8 mouse cellular contexts compared by ENCODE assay signal in the genomic region with DNA sequence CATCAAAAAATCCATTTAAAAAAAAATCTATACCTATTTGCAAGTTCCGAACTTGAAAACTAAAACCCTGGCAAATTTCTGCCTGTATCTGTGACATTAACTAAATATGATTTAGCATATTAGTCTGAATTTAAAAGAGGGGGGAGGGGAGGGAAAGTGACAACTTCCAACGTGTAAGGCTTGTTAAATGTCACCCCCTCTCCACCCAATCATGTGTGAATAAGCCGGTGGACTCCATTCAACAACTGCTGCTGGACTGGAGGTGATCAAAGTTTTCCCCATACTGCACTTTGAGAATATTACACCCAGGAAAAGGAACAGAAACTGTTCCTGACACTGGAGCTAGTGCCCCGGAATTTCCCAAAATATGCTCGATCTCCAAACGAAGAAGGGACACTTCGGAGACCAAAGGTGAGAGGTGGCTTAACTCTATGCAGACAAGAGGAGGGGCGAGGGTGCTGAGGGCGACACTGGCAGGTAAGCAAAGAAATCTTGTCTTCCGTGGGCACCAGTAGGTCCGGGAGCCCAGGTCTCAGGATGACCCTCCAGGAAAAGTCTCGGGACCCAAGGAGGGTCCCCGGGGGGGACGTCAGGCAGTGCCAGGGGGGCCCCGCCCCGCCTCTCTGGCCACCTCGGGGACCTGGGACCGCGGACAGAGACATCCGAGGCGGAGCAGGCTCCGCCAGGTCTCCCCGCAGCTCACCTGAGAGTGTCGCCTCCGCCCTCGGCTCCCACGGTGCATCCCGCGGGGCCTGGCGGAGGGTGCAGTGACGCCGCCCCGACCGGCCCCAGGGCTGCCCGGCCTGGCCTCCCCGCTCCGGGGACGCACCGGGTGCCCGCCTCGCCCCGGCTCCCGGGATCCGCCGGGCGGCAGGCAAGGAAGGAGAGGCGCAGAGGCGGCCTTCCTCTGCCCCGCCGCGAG. TPM values are rescaled to one million over a fixed set of nuclear protein-coding genes. Genes with fewer than 3 reads are reported as not detected.
DNase-seq lines count a peak whose midpoint lies in the region; ATAC-seq and TF ChIP-seq lines count a peak whose summit lies in the region.

No protein-coding gene starts in this region.

- 3% methylated on average over 37 of the region's 51 CpGs for WGBS in embryonic facial prominence, embryonic 12.5 days
- under 1% methylated on average over 51 of the region's 51 CpGs for WGBS in intestine, postnatal 0 days
- 2% methylated on average over 48 of the region's 51 CpGs for WGBS in midbrain, embryonic 10.5 days

- H3K9me3 ChIP-seq in embryonic facial prominence, embryonic 12.5 days = no peaks in the 10 kb centered on the region
- no peaks in the 10 kb centered on the region for H3K9me3 ChIP-seq in intestine, postnatal 0 days (ENCODE audit: control insufficient read depth)
- H3K9me3 ChIP-seq in midbrain, embryonic 10.5 days (replicated peaks) = no peaks in the 10 kb centered on the region

- peak overlapping the region; percentile 98 for H3K4me3 ChIP-seq in embryonic facial prominence, embryonic 12.5 days
- peak overlapping the region; percentile 100 for H3K4me3 ChIP-seq in intestine, postnatal 0 days (ENCODE audit: low read depth, low read length)
- peak overlapping the region; percentile 100 for H3K4me3 ChIP-seq in midbrain, embryonic 10.5 days

- peak overlapping the region; percentile 91 for H3K27ac ChIP-seq in embryonic facial prominence, embryonic 12.5 days
- H3K27ac ChIP-seq in intestine, postnatal 0 days (ENCODE audit: low read depth, low read length) = peak overlapping the region; percentile 99
- H3K27ac ChIP-seq in midbrain, embryonic 10.5 days (replicated peaks) = peak overlapping the region; percentile 98

- H3K36me3 ChIP-seq in embryonic facial prominence, embryonic 12.5 days = no peaks in the 10 kb centered on the region
- no peaks in the 10 kb centered on the region for H3K36me3 ChIP-seq in intestine, postnatal 0 days (ENCODE audit: control insufficient read depth, insufficient read depth)
- H3K36me3 ChIP-seq in midbrain, embryonic 10.5 days = no peaks in the 10 kb centered on the region

- DNase-seq in cerebellum, adult 9-10 months = peak; percentile 75
- DNase-seq in cerebellum, postnatal 25 days = no peak
- DNase-seq in ovary, adult 18-20 months (ENCODE audit: low spot score) = peak; percentile 4
- DNase-seq in ovary, postnatal 10 days (ENCODE audit: low spot score) = no peak
- no peak for DNase-seq in midbrain, embryonic 10.5 days (ENCODE audit: low spot score)
- no peak for DNase-seq in ovary, postnatal 36 days (ENCODE audit: low spot score)

- peak; percentile 67; the same call in 1 of the 2 replicates for ATAC-seq in embryonic facial prominence, embryonic 12.5 days (ENCODE audit: insufficient number of reproducible peaks, insufficient read depth, low FRiP score, low TSS enrichment)
- ATAC-seq in intestine, postnatal 0 days = peak; percentile 72

- TF ChIP-seq CTCF in intestine, postnatal 0 days (IDR thresholded peaks at IDR 0.05; ENCODE audit: low read depth) = no peak

- H3K4me1 ChIP-seq in embryonic facial prominence, embryonic 12.5 days = peaks cover 8% of the 10 kb centered on the region
- H3K4me1 ChIP-seq in intestine, postnatal 0 days (replicated peaks; ENCODE audit: control insufficient read depth, insufficient read depth, low read length) = 0 out of 2 replicates have a peak, but pooled peaks cover 2% of the 10 kb centered on the region
- H3K4me1 ChIP-seq in midbrain, embryonic 10.5 days = peaks cover 29% of the 10 kb centered on the region

- H3K27me3 ChIP-seq in embryonic facial prominence, embryonic 12.5 days = no peaks in the 10 kb centered on the region
- no peaks in the 10 kb centered on the region for H3K27me3 ChIP-seq in intestine, postnatal 0 days (replicated peaks; ENCODE audit: control insufficient read depth, insufficient read depth, low read length)
- H3K27me3 ChIP-seq in midbrain, embryonic 10.5 days (ENCODE audit: low read depth, poor library complexity, severe bottlenecking) = no peaks in the 10 kb centered on the region

- peak overlapping the region; percentile 79 for H3K4me2 ChIP-seq in embryonic facial prominence, embryonic 12.5 days (replicated peaks)
- peak overlapping the region; percentile 77 for H3K4me2 ChIP-seq in intestine, postnatal 0 days (replicated peaks; ENCODE audit: low read depth)

- peak overlapping the region; percentile 98 for H3K9ac ChIP-seq in embryonic facial prominence, embryonic 12.5 days
- H3K9ac ChIP-seq in intestine, postnatal 0 days (ENCODE audit: low read depth, low read length) = peak overlapping the region; percentile 100

RNA-seq across cellular contexts. Expression of a gene that starts 0.6 kb away (rescaled TPM):
- 12.5 and 15.6 TPM in 2 replicates for polyA plus RNA-seq in embryonic facial prominence, embryonic 12.5 days (2016; fragmentation: Nextera tagmentation; extraction: Ambion mirVana)
- 12.8 and 14.1 TPM in 2 replicates for polyA plus RNA-seq in intestine, postnatal 0 days (2015; fragmentation: Nextera tagmentation; extraction: Ambion mirVana)
- 6.3 and 6.7 TPM in 2 replicates for polyA plus RNA-seq in midbrain, embryonic 10.5 days (2016; fragmentation: Nextera tagmentation; extraction: Ambion mirVana)

Comparison
In these comparisons a context has a peak if more than half of its experiments do, and no peak if none do; other contexts are left out.
1. DNase-seq: peak in cerebellum, adult 9-10 months (single experiment) and ovary, adult 18-20 months (single experiment); none in cerebellum, postnatal 25 days (0 of 2), ovary, postnatal 10 days (single experiment), midbrain, embryonic 10.5 days (single experiment) and ovary, postnatal 36 days (single experiment).
2. Peak in every context shown above with its lines, with median percentiles within 50 percentile points of each other: H3K27ac ChIP-seq and H3K4me3 ChIP-seq.